Mouse (Mus musculus): Measurements from ENCODE around the gene Hdc. TPM values are rescaled to one million over a fixed set of nuclear protein-coding genes. Genes with fewer than 3 reads are reported as not detected.

Gene Hdc
- total and polyA plus RNA-seq, 3 experiments = 2.8 to 5.5 TPM; not detected in 1

GRCm38 (mm10) chr2:126628455-126628995 is 9.4 kb upstream of the Hdc start:
- H3K27me3 ChIP-seq (ENCODE audit: control insufficient read depth in 1 of 2, insufficient read depth in 2 of 2, low read length in 2 of 2) = no peaks in the 10 kb centered on the region
- no peak overlapping the region for H3K9ac ChIP-seq (ENCODE audit: control insufficient read depth, low read depth, low read length, poor library complexity, severe bottlenecking)
- TF ChIP-seq ELF1 (IDR thresholded peaks at IDR 0.05; ENCODE audit: low read depth, low read length) (no peak), MAZ (IDR thresholded peaks at IDR 0.05; ENCODE audit: low read depth, low read length) (no peak), E2F4 (IDR thresholded peaks at IDR 0.05; ENCODE audit: borderline replicate concordance, low read depth, low read length) (no peak), USF2 (IDR thresholded peaks at IDR 0.05; ENCODE audit: borderline replicate concordance in 1 of 2, insufficient read depth in 1 of 2, low read depth in 1 of 2, low read length in 2 of 2) (no peak), MAFK (IDR thresholded peaks at IDR 0.05; ENCODE audit: borderline replicate concordance, low read depth, low read length) (no peak), MYC (IDR thresholded peaks at IDR 0.05; ENCODE audit: low read depth, low read length) (no peak), TBP (IDR thresholded peaks at IDR 0.05; ENCODE audit: low read depth, low read length) (no peak), SMC3 (IDR thresholded peaks at IDR 0.05; ENCODE audit: low read depth, low read length) (no peak), NRF1 (IDR thresholded peaks at IDR 0.05; ENCODE audit: insufficient read depth, low read depth, low read length, poor library complexity, severe bottlenecking) (no peak), POLR2A (IDR thresholded peaks at IDR 0.05; ENCODE audit: control insufficient read depth in 1 of 2, insufficient read depth in 1 of 2, low read depth in 1 of 2, low read length in 2 of 2, poor library complexity in 1 of 2) (no peak), MYB (IDR thresholded peaks at IDR 0.05; ENCODE audit: low read depth, low read length) (no peak), ZMIZ1 (IDR thresholded peaks at IDR 0.05; ENCODE audit: low read depth, low read length) (no peak)
- H3K27ac ChIP-seq (ENCODE audit: control insufficient read depth, low read depth, low read length) = no peak overlapping the region
- no peak overlapping the region for H3K4me3 ChIP-seq (ENCODE audit: control insufficient read depth in 1 of 2, insufficient read depth in 1 of 2, low read depth in 2 of 2, low read length in 2 of 2)
- H3K9me3 ChIP-seq (replicated peaks; ENCODE audit: insufficient read depth, low read length) = no peaks in the 10 kb centered on the region
- H3K36me3 ChIP-seq (ENCODE audit: control insufficient read depth in 1 of 2, insufficient read depth in 2 of 2, low read length in 2 of 2) = no peaks in the 10 kb centered on the region
- no peaks in the 10 kb centered on the region for H3K4me1 ChIP-seq (ENCODE audit: control insufficient read depth in 1 of 2, insufficient read depth in 2 of 2, low read length in 2 of 2)
- no peaks in the 10 kb centered on the region for H3K79me2 ChIP-seq (ENCODE audit: control insufficient read depth, insufficient read depth, low read length, poor library complexity)
- DNase-seq (ENCODE audit: low read depth, low spot score) = no peak

GRCm38 (mm10) chr2:126623138-126623537 is 4.0 kb upstream of the Hdc start:
- TF ChIP-seq GABPA (IDR thresholded peaks at IDR 0.05; ENCODE audit: low read depth, low read length) (no peak), NRF1 (IDR thresholded peaks at IDR 0.05; ENCODE audit: insufficient read depth, low read depth, low read length, poor library complexity, severe bottlenecking) (no peak), RAD21 (IDR thresholded peaks at IDR 0.05; ENCODE audit: low read depth, low read length) (no peak), E2F4 (IDR thresholded peaks at IDR 0.05; ENCODE audit: borderline replicate concordance, low read depth, low read length) (no peak), MAZ (IDR thresholded peaks at IDR 0.05; ENCODE audit: low read depth, low read length) (no peak), HCFC1 (IDR thresholded peaks at IDR 0.05; ENCODE audit: low read depth, low read length) (no peak), RCOR1 (IDR thresholded peaks at IDR 0.05; ENCODE audit: low read depth, low read length) (no peak), POLR2A (IDR thresholded peaks at IDR 0.05; ENCODE audit: control insufficient read depth in 1 of 2, insufficient read depth in 1 of 2, low read depth in 1 of 2, low read length in 2 of 2, poor library complexity in 1 of 2) (no peak), CHD2 (IDR thresholded peaks at IDR 0.05; ENCODE audit: low read length) (no peak), BHLHE40 (IDR thresholded peaks at IDR 0.05; ENCODE audit: borderline replicate concordance, low read depth, low read length) (no peak), USF2 (IDR thresholded peaks at IDR 0.05; ENCODE audit: borderline replicate concordance in 1 of 2, insufficient read depth in 1 of 2, low read depth in 1 of 2, low read length in 2 of 2) (no peak), ZC3H11A (IDR thresholded peaks at IDR 0.05; ENCODE audit: low read depth, low read length) (no peak), MXI1 (IDR thresholded peaks at IDR 0.05; ENCODE audit: low read depth, low read length) (no peak), ZKSCAN1 (IDR thresholded peaks at IDR 0.05; ENCODE audit: low read depth, low read length) (no peak), GATA1 (IDR thresholded peaks at IDR 0.05; ENCODE audit: low read depth, low read length) (no peak), MEF2A (IDR thresholded peaks at IDR 0.05; ENCODE audit: extremely low read depth, insufficient replicate concordance, low read depth, low read length, poor library complexity, severe bottlenecking) (no peak)
- no peak overlapping the region for H3K4me3 ChIP-seq (ENCODE audit: control insufficient read depth in 1 of 2, insufficient read depth in 1 of 2, low read depth in 2 of 2, low read length in 2 of 2)
- no peak overlapping the region for H3K27ac ChIP-seq (ENCODE audit: control insufficient read depth, low read depth, low read length)
- H3K79me2 ChIP-seq (ENCODE audit: control insufficient read depth, insufficient read depth, low read length, poor library complexity) = no peaks in the 10 kb centered on the region
- no peaks in the 10 kb centered on the region for H3K27me3 ChIP-seq (ENCODE audit: control insufficient read depth in 1 of 2, insufficient read depth in 2 of 2, low read length in 2 of 2)
- H3K9me3 ChIP-seq (replicated peaks; ENCODE audit: insufficient read depth, low read length) = no peaks in the 10 kb centered on the region
- H3K9ac ChIP-seq (ENCODE audit: control insufficient read depth, low read depth, low read length, poor library complexity, severe bottlenecking) = no peak overlapping the region
- DNase-seq (ENCODE audit: low read depth, low spot score) = no peak
- H3K36me3 ChIP-seq (ENCODE audit: control insufficient read depth in 1 of 2, insufficient read depth in 2 of 2, low read length in 2 of 2) = peaks cover 0 to 12% of the 10 kb centered on the region in 2 experiments; a peak in 2 of 4 replicates
- H3K4me1 ChIP-seq (ENCODE audit: control insufficient read depth in 1 of 2, insufficient read depth in 2 of 2, low read length in 2 of 2) = peaks cover 2 to 18% of the 10 kb centered on the region in 2 experiments
